Mouse (Mus musculus) hindbrain, embryonic 16.5 days (tissue): Measurements from ENCODE around the gene Myom1. TPM values are rescaled to one million over a fixed set of nuclear protein-coding genes. Genes with fewer than 3 reads are reported as not detected.

Source experiments
- ATAC-seq: fragments of 200-750 bp; cut with Nextera tagmentation; 2 replicates; pipeline ENCODE4 v1.8.0; 2017; ENCODE audit warnings: moderate TSS enrichment, moderate library complexity
- H3K27ac ChIP-seq: fragments of 300-500 bp; sonication (generic); 2 replicates; pipeline ENCODE4 v1.5.1; 2014; ENCODE audit warnings: low read depth, mild to moderate bottlenecking, control low read depth, low read length, moderate library complexity
- H3K27me3 ChIP-seq: fragments of 300-500 bp; sonication (generic); replicated peaks from 2 replicates; pipeline ENCODE4 v1.6.1; 2014; ENCODE audit warnings: low read length; ENCODE audit not compliant: control insufficient read depth, insufficient read depth
- H3K36me3 ChIP-seq: fragments of 300-500 bp; sonication (generic); 2 replicates; pipeline ENCODE4 v1.6.1; 2014; ENCODE audit warnings: mild to moderate bottlenecking, low read length, moderate library complexity, mixed read lengths; ENCODE audit not compliant: control insufficient read depth, insufficient read depth
- H3K4me1 ChIP-seq: fragments of 300-500 bp; sonication (generic); 2 replicates; pipeline ENCODE4 v1.6.1; 2014; ENCODE audit warnings: low read depth, low read length; ENCODE audit not compliant: control insufficient read depth, insufficient read depth
- H3K4me2 ChIP-seq: fragments of 300-500 bp; sonication (generic); 2 replicates; pipeline ENCODE4 v1.6.1; 2014; ENCODE audit warnings: mild to moderate bottlenecking, low read length, control low read depth, moderate library complexity
- H3K4me3 ChIP-seq: fragments of 300-500 bp; sonication (generic); 2 replicates; pipeline ENCODE4 v1.5.1; 2014; ENCODE audit warnings: mild to moderate bottlenecking, low read length, control low read depth, moderate library complexity
- H3K9ac ChIP-seq: fragments of 300-500 bp; sonication (generic); 2 replicates; pipeline ENCODE4 v1.6.1; 2014; ENCODE audit warnings: low read depth, mild to moderate bottlenecking, control low read depth, low read length, moderate library complexity
- H3K9me3 ChIP-seq: fragments of 300-500 bp; sonication (generic); 2 replicates; pipeline ENCODE4 v1.6.1; 2014; ENCODE audit warnings: mild to moderate bottlenecking, low read length, moderate library complexity; ENCODE audit not compliant: control insufficient read depth
- WGBS: fragments of 180-500 bp; shearing (Covaris S2); extraction: QIAGEN DNeasy Blood & Tissue Kit; methylation state at CpG from one replicate; pipeline ENCODE4 v1.1.7; 2014; 5-methylcytosine and 5-hydroxymethylcytosine counted together
- polyA plus RNA-seq: library from polyadenylated mRNA; unstranded; fragments of >200 nt; fragmentation: Nextera tagmentation; extraction: Ambion mirVana; gene quantifications from 2 replicates; pipeline ENCODE4 v1.2.1, GENCODE M21; 2015

Myom1 gene
- polyA plus RNA-seq, 1 experiment from 2014 or later, result 0.91 TPM

GRCm38 (mm10) chr17:71056405-71056804 lies 54.0 kb downstream of the Myom1 start:
- 72% methylated on average over 7 of the region's 7 CpGs for WGBS
- H3K4me3 ChIP-seq, result no peak overlapping the region
- ATAC-seq, result no peak
- H3K9ac ChIP-seq, result no peak overlapping the region
- peaks cover 3% of the 10 kb centered on the region for H3K4me1 ChIP-seq
- no peaks in the 10 kb centered on the region for H3K9me3 ChIP-seq
- H3K27ac ChIP-seq, result no peak overlapping the region
- no peaks in the 10 kb centered on the region for H3K36me3 ChIP-seq
- H3K27me3 ChIP-seq, result no peaks in the 10 kb centered on the region
- H3K4me2 ChIP-seq, result no peak overlapping the region

DNA sequence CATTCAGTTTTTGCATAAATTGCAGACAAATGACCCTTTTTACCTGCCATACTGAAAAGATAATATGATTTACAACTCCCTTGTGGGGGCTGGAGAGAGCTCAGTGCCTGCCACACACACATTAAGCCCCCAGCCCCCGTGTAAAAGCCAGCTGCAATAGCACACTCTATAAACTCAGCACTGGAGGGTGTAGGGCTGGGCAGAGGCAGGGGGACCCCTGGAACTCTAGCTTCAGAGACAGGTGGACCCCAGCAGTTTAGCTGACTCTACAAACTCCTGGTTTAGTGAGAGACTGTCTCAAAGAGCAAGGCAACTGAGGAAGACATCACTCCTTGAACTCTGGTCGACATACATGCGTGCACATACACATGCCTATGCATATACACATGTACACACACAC lies 55.3 kb downstream of the Myom1 start:
- no peak overlapping the region for H3K27ac ChIP-seq
- H3K4me3 ChIP-seq, result no peak overlapping the region
- ATAC-seq, result no peak
- no peaks in the 10 kb centered on the region for H3K9me3 ChIP-seq
- H3K4me2 ChIP-seq, result no peak overlapping the region
- H3K36me3 ChIP-seq, result no peaks in the 10 kb centered on the region
- 79% methylated on average over 3 of the region's 3 CpGs for WGBS
- H3K4me1 ChIP-seq, result peaks cover 3% of the 10 kb centered on the region
- no peaks in the 10 kb centered on the region for H3K27me3 ChIP-seq
- no peak overlapping the region for H3K9ac ChIP-seq

- no peak overlapping the region for H3K4me2 ChIP-seq
- no peaks in the 10 kb centered on the region for H3K9me3 ChIP-seq
- no peak for ATAC-seq
- no peak overlapping the region for H3K9ac ChIP-seq
- H3K36me3 ChIP-seq, result no peaks in the 10 kb centered on the region
- peaks cover 3% of the 10 kb centered on the region for H3K4me1 ChIP-seq
- H3K4me3 ChIP-seq, result no peak overlapping the region
- WGBS, result 86% methylated on average over 3 of the region's 3 CpGs
- H3K27me3 ChIP-seq, result no peaks in the 10 kb centered on the region
- H3K27ac ChIP-seq, result no peak overlapping the region
Observed at GRCm38 (mm10) chr17:71059213-71059612, 56.8 kb downstream of the Myom1 start.

GRCm38 (mm10) chr17:71062049-71062560 lies 59.7 kb downstream of the Myom1 start:
- Histone ChIP-seq H3K9ac (no peak overlapping the region), H3K4me1 (no peaks in the 10 kb centered on the region), H3K4me2 (no peak overlapping the region), H3K4me3 (no peak overlapping the region), H3K9me3 (no peaks in the 10 kb centered on the region), H3K27me3 (no peaks in the 10 kb centered on the region), H3K36me3 (no peaks in the 10 kb centered on the region), H3K27ac (no peak overlapping the region)
- WGBS, result 51% methylated on average over 5 of the region's 5 CpGs
- ATAC-seq, result no peak

DNA sequence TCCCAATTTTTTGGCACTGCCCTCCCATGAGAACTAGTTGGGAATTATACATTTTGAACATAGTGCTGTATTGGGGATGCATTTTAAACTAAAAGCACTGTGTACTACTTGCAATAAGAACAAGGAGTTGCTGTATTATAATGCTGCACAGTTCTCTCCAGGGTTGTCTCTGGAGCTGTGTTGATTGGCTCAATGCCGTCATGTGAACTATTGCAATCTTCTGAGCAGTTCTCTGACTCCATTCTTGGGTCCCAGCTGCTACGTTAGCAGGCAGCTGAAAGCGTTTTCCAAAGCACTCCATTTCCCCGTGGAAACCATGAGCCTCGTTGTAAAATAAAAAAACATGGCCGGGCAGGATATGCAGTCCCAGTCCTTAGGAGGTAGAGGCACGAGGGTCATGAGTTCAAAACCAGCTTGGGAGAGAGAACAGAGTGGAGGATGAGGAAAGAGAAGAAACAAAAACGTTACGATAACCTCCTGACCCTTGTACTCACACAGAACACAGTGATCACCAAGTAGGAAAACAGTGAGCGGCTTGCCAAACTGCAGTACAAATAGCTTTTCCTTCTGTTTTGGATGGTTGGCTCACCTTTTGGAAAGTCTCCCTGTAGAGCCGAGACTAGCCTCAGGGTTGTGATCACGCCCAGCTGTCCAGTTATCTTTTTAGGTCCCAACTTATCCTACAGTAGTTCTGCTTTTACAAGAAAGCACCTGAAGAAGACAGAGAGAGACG lies 60.6 kb downstream of the Myom1 start:
- no peak overlapping the region for H3K27ac ChIP-seq
- no peaks in the 10 kb centered on the region for H3K27me3 ChIP-seq
- no peaks in the 10 kb centered on the region for H3K36me3 ChIP-seq
- H3K9ac ChIP-seq, result no peak overlapping the region
- H3K4me2 ChIP-seq, result no peak overlapping the region
- H3K4me1 ChIP-seq, result no peaks in the 10 kb centered on the region
- 73% methylated on average over 13 of the region's 13 CpGs for WGBS
- H3K9me3 ChIP-seq, result no peaks in the 10 kb centered on the region
- H3K4me3 ChIP-seq, result no peak overlapping the region
- ATAC-seq, result peak; percentile 42; the same call in 1 of the 2 replicates

- WGBS, result 60% methylated on average over 7 of the region's 7 CpGs
- Histone ChIP-seq H3K4me1 (no peaks in the 10 kb centered on the region), H3K27ac (no peak overlapping the region), H3K27me3 (no peaks in the 10 kb centered on the region), H3K4me2 (no peak overlapping the region), H3K9me3 (no peaks in the 10 kb centered on the region), H3K9ac (no peak overlapping the region), H3K36me3 (no peaks in the 10 kb centered on the region), H3K4me3 (no peak overlapping the region)
- ATAC-seq, result no peak
Observed at GRCm38 (mm10) chr17:71064463-71065014, 62.1 kb downstream of the Myom1 start.

DNA sequence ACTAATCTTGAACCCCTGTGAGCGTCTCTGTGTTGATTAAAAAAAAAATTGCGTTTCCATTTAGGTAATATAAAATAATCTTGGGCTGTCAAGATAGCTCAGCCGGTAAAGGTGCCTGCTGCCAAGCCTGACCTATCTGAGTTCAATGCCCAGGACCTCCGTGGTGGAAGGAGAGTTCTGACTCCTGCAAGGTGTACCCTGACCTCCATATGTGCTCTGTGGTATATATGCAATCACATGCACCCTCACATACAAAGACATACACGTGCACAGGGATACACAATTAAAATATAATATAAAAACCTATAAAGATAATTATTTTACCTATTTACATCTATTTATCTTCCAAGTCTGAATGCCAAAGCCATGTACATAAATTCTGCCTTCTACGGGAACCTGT lies 62.7 kb downstream of the Myom1 start:
- 78% methylated on average over 6 of the region's 6 CpGs for WGBS
- no peak overlapping the region for H3K4me2 ChIP-seq
- no peak overlapping the region for H3K9ac ChIP-seq
- H3K4me3 ChIP-seq, result no peak overlapping the region
- ATAC-seq, result no peak
- no peak overlapping the region for H3K27ac ChIP-seq
- no peaks in the 10 kb centered on the region for H3K27me3 ChIP-seq
- H3K9me3 ChIP-seq, result no peaks in the 10 kb centered on the region
- H3K36me3 ChIP-seq, result no peaks in the 10 kb centered on the region
- no peaks in the 10 kb centered on the region for H3K4me1 ChIP-seq

GRCm38 (mm10) chr17:71069176-71069575 lies 66.7 kb downstream of the Myom1 start:
- H3K9me3 ChIP-seq, result no peaks in the 10 kb centered on the region
- H3K4me1 ChIP-seq, result no peaks in the 10 kb centered on the region
- H3K4me2 ChIP-seq, result no peak overlapping the region
- H3K4me3 ChIP-seq, result no peak overlapping the region
- no peak overlapping the region for H3K9ac ChIP-seq
- no peak for ATAC-seq
- H3K36me3 ChIP-seq, result no peaks in the 10 kb centered on the region
- 66% methylated on average over 9 of the region's 9 CpGs for WGBS
- H3K27me3 ChIP-seq, result no peaks in the 10 kb centered on the region
- no peak overlapping the region for H3K27ac ChIP-seq

- Histone ChIP-seq H3K4me1 (no peaks in the 10 kb centered on the region), H3K36me3 (no peaks in the 10 kb centered on the region), H3K27ac (no peak overlapping the region), H3K4me2 (no peak overlapping the region), H3K9me3 (no peaks in the 10 kb centered on the region), H3K27me3 (no peaks in the 10 kb centered on the region), H3K4me3 (no peak overlapping the region), H3K9ac (no peak overlapping the region)
- WGBS, result 89% methylated on average over 10 of the region's 10 CpGs
- ATAC-seq, result no peak
Observed at GRCm38 (mm10) chr17:71071958-71072357, 69.5 kb downstream of the Myom1 start.
